Mouse (Mus musculus) limb, embryonic 10.5 days (tissue): ENCODE results near the gene Scrn3. TPM values are rescaled to one million over a fixed set of nuclear protein-coding genes. Genes with fewer than 3 reads are reported as not detected.

Experiments used
- DNase-seq: peaks from one replicate; pipeline ENCODE4 v3.0.0-alpha.2; 2017; ENCODE audit warnings: low spot score
- H3K27ac ChIP-seq: fragments of 300-500 bp; sonication (generic); 2 replicates; pipeline ENCODE4 v1.5.1; 2016; ENCODE audit warnings: mild to moderate bottlenecking
- H3K27me3 ChIP-seq: fragments of 300-500 bp; sonication (generic); 2 replicates; pipeline ENCODE4 v1.6.1; 2016; ENCODE audit warnings: low read depth, mild to moderate bottlenecking; ENCODE audit not compliant: poor library complexity, severe bottlenecking
- H3K36me3 ChIP-seq: fragments of 300-500 bp; sonication (generic); 2 replicates; pipeline ENCODE4 v1.6.1; 2016; ENCODE audit warnings: mild to moderate bottlenecking, moderate library complexity
- H3K4me1 ChIP-seq: fragments of 300-500 bp; sonication (generic); 2 replicates; pipeline ENCODE4 v1.6.1; 2016
- H3K4me3 ChIP-seq: fragments of 300-500 bp; sonication (generic); 2 replicates; pipeline ENCODE4 v1.5.1; 2016; ENCODE audit warnings: mild to moderate bottlenecking, moderate library complexity
- H3K9me3 ChIP-seq: fragments of 300-500 bp; sonication (generic); replicated peaks from 2 replicates; pipeline ENCODE4 v1.6.1; 2016; ENCODE audit warnings: mild to moderate bottlenecking
- WGBS: fragments of 180-500 bp; shearing (Covaris S2); methylation state at CpG from one replicate; pipeline ENCODE4 v1.1.7; 2016; 5-methylcytosine and 5-hydroxymethylcytosine counted together
- polyA plus RNA-seq: library from polyadenylated mRNA; unstranded; fragments of >200 nt; fragmentation: Nextera tagmentation; extraction: Ambion mirVana; gene quantifications from 2 replicates; pipeline ENCODE4 v1.2.1, GENCODE M21; 2016

Gene Scrn3
- polyA plus RNA-seq, 1 experiment from 2014 or later, result 16.5 TPM

GRCm38 (mm10) chr2:73270593-73271458 is 41.6 kb upstream of the Scrn3 start:
- under 1% methylated on average over 38 of the region's 38 CpGs for WGBS
- Histone ChIP-seq H3K4me1 (peaks cover 60% of the 10 kb centered on the region), H3K36me3 (no peaks in the 10 kb centered on the region), H3K4me3 (peak overlapping the region; percentile 53), H3K27me3 (peaks cover 100% of the 10 kb centered on the region), H3K9me3 (no peaks in the 10 kb centered on the region), H3K27ac (no peak overlapping the region)
- DNase-seq, result peak; percentile 68

GRCm38 (mm10) chr2:73271459-73272161 is 40.8 kb upstream of the Scrn3 start, which contains the start of gene Sp9:
Gene Sp9, plus strand, starts transcription at chr2:73271925.
- peak; percentile 89 for DNase-seq
- Histone ChIP-seq H3K27ac (0 out of 2 replicates have a peak within 1 kb of the TSS, but pooled peaks have one; percentile 69), H3K27me3 (peaks cover 100% of the 10 kb centered on the region), H3K9me3 (no peaks in the 10 kb centered on the region), H3K4me1 (peaks cover 57% of the 10 kb centered on the region), H3K36me3 (no peaks in the 10 kb centered on the region), H3K4me3 (peak within 1 kb of the TSS; percentile 53)
- under 1% methylated on average over 48 of the region's 48 CpGs for WGBS

GRCm38 (mm10) chr2:73272351-73273248 is 39.8 kb upstream of the Scrn3 start:
- H3K36me3 ChIP-seq, result no peaks in the 10 kb centered on the region
- peak; percentile 76 for DNase-seq
- H3K4me1 ChIP-seq, result peaks cover 64% of the 10 kb centered on the region
- no peaks in the 10 kb centered on the region for H3K9me3 ChIP-seq
- under 1% methylated on average over 55 of the region's 55 CpGs for WGBS
- peaks cover 100% of the 10 kb centered on the region for H3K27me3 ChIP-seq
- peak overlapping the region; percentile 69 for H3K27ac ChIP-seq
- peak overlapping the region; percentile 53 for H3K4me3 ChIP-seq

- H3K9me3 ChIP-seq, result no peaks in the 10 kb centered on the region
- peaks cover 63% of the 10 kb centered on the region for H3K4me1 ChIP-seq
- H3K27me3 ChIP-seq, result peaks cover 98% of the 10 kb centered on the region
- H3K4me3 ChIP-seq, result peak overlapping the region; percentile 53
- WGBS, result under 1% methylated on average over 109 of the region's 110 CpGs
- H3K36me3 ChIP-seq, result no peaks in the 10 kb centered on the region
- peak overlapping the region; percentile 69 for H3K27ac ChIP-seq
- DNase-seq, result peak; percentile 73
Measured at GRCm38 (mm10) chr2:73273249-73274118, 38.9 kb upstream of the Scrn3 start.

GRCm38 (mm10) chr2:73274119-73274920 is 38.1 kb upstream of the Scrn3 start:
- Histone ChIP-seq H3K27ac (0 out of 2 replicates have a peak overlapping the region, but pooled peaks have one; percentile 4), H3K36me3 (no peaks in the 10 kb centered on the region)
- WGBS, result under 1% methylated on average over 88 of the region's 88 CpGs

GRCm38 (mm10) chr2:73275261-73276040 is 37.0 kb upstream of the Scrn3 start:
- Histone ChIP-seq H3K27ac (no peak overlapping the region), H3K36me3 (no peaks in the 10 kb centered on the region), H3K27me3 (peaks cover 98% of the 10 kb centered on the region), H3K4me1 (peaks cover 68% of the 10 kb centered on the region), H3K4me3 (no peak overlapping the region), H3K9me3 (no peaks in the 10 kb centered on the region)
- DNase-seq, result no peak
- 11% methylated on average over 8 of the region's 8 CpGs for WGBS

More at GRCm38 (mm10) chr2:73274119-73274920, 38.1 kb upstream of the Scrn3 start:
- no peaks in the 10 kb centered on the region for H3K9me3 ChIP-seq
- peak overlapping the region; percentile 53 for H3K4me3 ChIP-seq
- peaks cover 98% of the 10 kb centered on the region for H3K27me3 ChIP-seq
- peaks cover 71% of the 10 kb centered on the region for H3K4me1 ChIP-seq
- peak; percentile 82 for DNase-seq

- H3K27me3 ChIP-seq, result peaks cover 98% of the 10 kb centered on the region
- under 1% methylated on average over 6 of the region's 6 CpGs for WGBS
- no peaks in the 10 kb centered on the region for H3K36me3 ChIP-seq
- peak; percentile 37 for DNase-seq
- peaks cover 68% of the 10 kb centered on the region for H3K4me1 ChIP-seq
- no peak overlapping the region for H3K27ac ChIP-seq
- no peaks in the 10 kb centered on the region for H3K9me3 ChIP-seq
- H3K4me3 ChIP-seq, result no peak overlapping the region
Measured at GRCm38 (mm10) chr2:73276141-73276571, 36.2 kb upstream of the Scrn3 start.

GRCm38 (mm10) chr2:73277021-73277708 is 35.2 kb upstream of the Scrn3 start:
- Histone ChIP-seq H3K27me3 (peaks cover 98% of the 10 kb centered on the region), H3K36me3 (no peaks in the 10 kb centered on the region), H3K27ac (no peak overlapping the region), H3K9me3 (no peaks in the 10 kb centered on the region), H3K4me1 (peaks cover 60% of the 10 kb centered on the region), H3K4me3 (peak overlapping the region; percentile 44)
- WGBS, result under 1% methylated on average over 38 of the region's 38 CpGs
- DNase-seq, result peak; percentile 70

- Histone ChIP-seq H3K36me3 (no peaks in the 10 kb centered on the region), H3K27me3 (peaks cover 98% of the 10 kb centered on the region), H3K9me3 (no peaks in the 10 kb centered on the region), H3K4me1 (peaks cover 56% of the 10 kb centered on the region), H3K4me3 (peak overlapping the region; percentile 44), H3K27ac (no peak overlapping the region)
- no peak for DNase-seq
- under 1% methylated on average over 18 of the region's 18 CpGs for WGBS
Measured at GRCm38 (mm10) chr2:73277709-73278075, 34.7 kb upstream of the Scrn3 start.
